Mouse (Mus musculus) natural killer cell, adult 2 months (primary cell): ENCODE measurements around the gene Gm10300.

Experiments
- DNase-seq, 2 experiments: peaks; one replicate each; pipeline ENCODE4 v3.0.0; 2022; ENCODE audit warnings: low spot score in 2 of 2

The Gm10300 gene

DNA sequence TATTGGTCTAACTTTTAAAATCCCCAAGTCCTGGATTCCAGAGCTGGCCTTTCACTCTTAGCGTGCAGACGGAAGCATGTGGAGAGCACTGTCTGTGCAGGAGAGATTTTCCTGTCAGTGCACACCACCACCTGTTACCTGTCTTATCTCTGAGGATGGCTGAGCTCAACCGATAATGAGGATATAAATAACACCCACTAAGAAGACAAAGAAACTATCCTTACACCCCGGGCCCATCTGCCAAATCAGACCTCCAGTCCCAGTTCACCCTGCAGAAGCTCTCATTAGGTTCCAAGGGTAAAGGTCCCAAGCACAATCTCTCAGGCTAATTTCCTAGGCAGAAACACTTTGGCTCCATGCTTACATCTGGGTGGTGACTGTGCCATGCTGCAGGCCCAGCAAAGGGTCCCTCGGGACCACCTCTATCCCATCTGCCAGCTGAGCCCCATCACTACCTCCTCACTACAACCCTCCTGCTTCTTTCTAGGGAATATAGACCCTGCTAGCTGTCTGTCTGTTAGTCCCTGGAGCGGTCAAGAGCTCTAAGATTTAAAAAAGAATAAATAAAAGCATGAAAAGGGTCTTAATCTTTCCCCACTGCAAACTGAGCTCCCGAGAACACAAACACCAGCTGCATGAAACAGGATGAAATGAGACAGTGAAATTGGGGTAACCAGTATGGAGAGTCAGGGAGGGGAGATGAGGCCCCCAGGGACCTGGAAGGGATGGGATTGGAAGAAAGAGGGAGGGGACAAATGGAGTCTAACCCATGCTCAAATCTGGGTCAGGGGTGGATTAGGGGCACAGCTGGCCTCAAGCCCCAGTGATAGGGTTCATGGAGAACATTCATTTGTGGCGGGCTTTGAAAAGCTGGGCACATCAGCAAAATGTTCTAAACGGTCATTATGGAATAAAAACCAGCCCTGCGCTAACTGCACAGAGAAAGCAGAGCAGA is 22.9 kb upstream of the Gm10300 start:
- no peak for DNase-seq

DNA sequence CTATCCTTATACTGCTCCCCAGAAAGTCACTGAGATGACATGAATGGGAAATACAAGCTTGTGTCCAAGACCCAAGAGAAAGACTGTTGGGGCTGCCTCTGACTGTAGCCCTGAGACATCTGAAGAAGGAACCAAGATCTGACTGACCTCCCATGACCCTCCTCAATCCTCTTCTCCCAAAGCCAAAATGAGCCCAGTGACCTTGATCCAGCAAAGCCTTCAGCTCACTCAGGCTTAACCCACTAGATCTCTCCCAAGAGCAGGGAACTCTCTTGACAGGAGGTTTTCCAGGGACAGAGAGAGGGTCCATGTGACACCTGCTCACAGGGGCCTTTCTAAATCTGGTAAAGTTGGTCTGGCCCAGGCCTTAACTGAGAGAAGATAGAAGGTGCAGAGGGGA is 17.2 kb upstream of the Gm10300 start:
- no peak for DNase-seq

DNA sequence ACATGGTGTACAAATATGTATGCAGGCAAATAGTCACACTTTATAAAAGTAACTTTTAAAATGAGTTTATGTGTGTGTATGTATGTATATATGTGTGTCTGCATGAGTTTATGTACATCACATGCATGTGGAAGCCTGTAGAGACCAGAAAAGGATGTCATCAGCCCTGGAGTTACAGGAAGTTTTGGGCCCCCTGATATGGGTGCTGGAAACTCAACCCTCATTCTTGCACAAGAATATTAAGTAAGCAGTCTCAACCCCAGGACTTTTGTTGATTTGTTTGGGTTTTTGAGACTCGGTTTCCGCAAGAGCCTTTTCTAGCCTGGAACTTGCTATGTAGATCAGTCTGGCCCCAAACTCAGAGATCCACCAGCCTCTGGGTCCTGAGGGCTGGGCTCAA is 15.0 kb upstream of the Gm10300 start:
- no peak for DNase-seq

DNA sequence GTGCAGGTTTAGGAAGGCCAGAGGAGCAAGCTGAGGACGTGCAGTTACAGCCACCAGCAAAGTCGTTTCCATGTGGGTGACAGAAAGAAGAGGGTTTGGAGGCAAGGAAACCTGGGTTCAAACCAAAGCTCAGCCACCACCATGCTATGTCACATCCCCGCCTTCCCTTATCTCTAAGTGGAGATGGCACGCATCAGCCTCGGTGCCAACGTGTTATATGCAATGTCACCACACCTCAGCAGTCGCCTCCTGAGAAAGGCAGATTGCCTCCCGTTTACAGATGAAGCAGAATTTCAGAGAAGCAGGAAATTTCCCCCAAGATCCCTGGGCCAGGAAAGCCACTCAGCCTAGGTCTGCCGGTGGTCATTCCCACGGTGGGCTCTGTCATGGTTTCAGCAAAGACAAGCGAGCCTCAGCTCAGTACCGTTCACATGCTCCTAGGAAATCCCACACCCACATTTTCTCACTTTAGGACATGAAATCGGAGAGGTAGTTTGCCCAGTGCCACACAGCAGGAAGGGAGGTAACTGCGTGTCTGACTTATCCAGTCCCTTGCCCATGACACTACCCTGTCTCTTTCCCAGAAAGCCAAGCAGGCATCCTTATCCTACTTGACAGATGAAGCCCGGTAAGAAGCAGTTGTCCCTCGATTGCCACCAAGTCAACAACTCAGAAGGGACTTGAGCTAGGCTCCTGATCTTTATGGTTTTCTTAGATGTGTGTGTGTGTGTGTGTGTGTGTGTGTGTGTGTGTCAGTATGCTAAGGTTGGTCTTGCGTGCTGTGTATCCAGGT is 14.3 kb upstream of the Gm10300 start:
- no peak for DNase-seq

- DNase-seq = no peak
Measured at GRCm38 (mm10) chr4:132062289-132062688, 12.2 kb upstream of the Gm10300 start.

DNA sequence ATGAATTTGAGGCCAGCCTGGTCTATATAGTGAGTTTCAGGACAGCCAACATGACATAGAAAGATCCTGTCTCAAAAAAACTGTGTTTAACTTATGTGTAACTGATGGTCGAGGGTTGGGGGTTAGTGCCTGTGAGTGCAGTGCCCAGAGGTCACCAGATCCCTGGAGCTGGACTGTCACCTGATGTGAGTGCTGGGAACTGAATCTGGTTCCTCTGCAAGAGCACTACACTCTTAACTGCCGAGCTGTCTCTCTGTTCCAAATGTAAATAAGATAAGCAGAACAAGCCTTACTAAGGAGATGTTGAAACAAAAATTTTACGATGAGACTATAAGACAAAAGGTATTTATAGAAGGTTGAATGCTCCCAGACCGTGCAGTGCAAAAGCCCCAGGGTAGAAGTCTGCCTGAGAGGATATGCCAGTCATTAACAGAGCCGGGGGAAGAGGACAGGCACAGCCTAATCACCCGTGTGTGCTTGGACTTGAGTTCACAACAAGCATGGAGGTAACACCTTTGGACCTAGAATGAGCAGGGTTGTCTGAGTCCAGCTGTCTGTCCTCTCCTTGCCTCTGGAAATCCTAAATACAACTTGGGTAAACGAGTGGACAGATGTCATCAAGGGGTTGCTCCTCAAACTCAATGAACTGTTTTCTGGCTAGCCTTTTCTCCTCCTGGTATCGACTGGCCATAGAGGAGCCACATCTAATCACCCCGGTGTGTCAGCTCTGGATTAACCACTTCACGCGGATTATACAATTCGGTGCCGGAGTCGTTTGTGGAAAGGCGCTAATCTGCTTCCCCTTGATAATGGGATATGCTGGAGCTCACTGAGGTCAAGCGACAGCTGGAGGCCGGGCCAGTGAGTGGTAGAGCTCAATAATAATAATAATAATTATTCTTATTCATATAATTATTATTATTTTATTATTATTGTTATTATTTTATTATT is 11.3 kb upstream of the Gm10300 start:
- DNase-seq = no peak

- no peak for DNase-seq
Measured at GRCm38 (mm10) chr4:132064550-132064949, 9.9 kb upstream of the Gm10300 start.

DNA sequence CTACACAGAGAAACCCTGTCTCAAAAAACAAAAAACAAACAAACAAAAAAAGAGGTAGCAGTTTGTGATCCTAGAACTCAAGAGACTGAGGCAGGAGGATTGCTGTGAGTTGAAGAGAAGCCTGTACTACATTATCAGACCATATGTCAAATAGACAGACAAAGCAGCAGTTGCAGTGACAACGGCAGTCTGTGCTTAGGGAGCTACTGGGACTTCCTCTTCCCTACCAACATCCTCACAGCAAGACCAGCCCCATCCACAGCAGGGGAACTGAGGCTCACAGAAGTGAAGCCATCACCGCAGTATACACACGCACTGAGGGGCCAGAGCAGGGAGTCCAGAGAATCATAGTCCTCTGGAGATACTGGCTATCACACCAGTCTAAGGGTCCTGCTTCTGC is 8.9 kb upstream of the Gm10300 start:
- DNase-seq = no peak

DNA sequence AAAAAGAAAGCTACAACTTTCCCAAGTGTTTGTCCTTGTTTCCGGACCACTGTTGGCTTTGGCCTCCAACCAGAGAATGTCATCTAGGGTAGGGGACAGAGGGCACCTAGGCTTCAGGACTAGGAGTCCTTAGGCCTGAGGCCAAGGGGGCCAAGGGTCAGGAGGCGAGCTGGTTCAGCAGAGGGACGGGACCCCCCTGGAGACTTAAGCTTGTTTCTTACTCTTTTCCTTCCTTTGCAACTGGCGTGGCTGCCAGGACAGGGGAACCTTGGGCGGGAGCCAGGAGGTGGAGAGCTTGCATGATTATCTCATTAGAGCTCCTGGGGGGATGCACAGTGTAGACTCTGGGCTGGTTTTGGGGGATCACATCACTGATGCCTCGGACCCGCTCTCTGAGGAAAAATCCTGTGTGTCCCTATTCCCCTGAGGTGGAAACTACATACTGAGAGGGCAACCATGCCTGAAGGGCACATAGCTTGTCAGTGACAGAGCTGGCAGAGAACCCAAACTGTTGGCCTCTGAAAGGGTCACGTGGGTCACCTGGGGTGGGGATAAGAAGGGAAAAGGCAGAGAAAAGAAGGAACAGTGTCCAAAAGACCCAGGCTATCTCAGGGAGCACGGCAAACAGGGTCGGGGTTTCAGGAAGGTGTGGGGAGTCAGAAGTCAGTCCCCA is 8.3 kb upstream of the Gm10300 start:
- DNase-seq = no peak

DNA sequence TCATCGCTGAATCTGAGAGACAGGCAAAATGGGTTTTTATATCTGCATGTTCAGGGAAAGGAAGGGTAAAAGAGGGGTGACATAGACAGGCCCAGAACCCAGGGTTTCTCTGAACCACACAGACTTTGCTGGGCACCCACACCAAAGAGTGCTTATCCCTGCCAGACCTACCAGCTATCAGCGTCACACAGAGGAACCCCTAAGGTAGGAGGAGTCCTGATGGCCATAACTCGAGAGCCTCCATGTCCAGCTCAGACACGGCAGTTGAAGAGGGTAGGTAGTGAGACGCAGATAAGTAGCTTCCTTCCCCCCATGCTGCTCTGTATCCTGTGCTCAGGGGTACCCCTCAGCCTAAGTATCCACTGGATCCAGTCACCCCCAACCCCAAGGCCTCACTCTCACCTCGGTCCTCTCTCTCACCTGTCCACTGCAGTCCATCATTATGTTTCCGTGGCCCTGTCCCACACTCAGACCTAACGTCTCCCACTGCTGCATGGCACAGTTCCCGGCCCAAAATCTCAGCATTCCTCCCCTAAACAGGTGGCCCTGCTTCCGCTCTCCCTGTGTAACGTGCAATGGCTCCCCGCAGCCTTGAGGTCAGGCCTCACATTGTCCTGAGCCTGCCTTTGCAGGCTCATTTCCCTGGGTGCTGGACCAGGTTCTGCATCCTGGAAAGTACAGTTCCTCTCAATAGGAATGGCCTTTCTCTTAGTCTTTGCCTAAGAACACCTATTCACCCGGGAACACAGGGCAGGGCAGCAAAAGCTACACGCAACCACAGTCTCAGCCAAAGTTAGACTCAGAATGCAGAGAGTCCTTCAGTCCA is 7.2 kb upstream of the Gm10300 start:
- no peak for DNase-seq

DNA sequence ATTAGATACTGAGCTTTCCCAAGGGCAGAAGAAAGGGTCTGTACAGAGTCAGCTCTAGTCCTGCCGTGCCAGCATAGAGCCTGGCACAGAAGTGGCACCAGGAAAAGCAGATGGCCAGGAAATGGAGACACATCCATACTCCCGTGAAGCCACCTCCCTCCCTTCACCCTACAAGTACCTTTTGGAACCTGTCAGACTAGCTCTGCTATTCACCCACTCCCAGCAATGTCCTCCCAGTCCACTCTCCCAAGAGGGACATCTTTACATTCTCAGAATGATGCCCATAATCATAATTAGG is 6.6 kb upstream of the Gm10300 start:
- DNase-seq = no peak

DNA sequence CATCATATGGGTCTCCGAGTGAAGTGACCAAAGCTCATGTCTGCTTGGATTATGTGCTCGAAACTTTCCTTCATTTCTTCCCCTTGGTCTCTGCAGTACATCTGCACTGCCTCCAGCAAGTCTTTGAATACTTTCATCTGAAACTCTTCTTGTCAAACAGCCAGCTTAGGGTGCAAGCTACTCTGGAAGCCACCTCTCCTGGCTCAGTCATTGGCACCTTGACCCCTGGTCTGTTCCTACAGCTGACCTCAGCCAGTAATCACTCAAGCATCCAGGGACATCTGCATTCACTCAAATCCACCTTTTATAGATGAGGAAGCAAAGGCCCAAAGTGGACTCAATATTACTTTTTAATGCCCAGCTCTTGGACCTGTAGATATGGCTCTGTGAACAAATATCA is 2.8 kb upstream of the Gm10300 start:
- DNase-seq = no peak

DNA sequence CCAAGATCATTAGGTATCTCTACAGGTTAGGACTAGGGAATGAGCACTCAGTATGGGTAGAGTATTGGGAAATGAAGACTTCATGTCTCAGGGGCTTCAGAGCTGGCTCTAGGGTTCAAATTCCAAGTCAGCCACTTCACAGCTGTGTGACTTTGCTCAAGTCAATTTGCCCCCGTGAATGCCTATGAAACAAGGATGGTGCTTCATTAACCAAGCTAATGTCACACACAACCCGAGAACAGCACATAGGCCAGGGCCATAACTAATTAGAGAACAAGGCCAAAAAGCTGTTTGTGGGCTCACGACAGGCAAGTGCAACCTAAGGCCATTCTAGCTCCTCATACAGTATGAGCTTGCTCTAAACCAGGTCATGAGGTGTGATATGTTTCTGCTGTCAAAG is 2.3 kb upstream of the Gm10300 start:
- no peak for DNase-seq

DNA sequence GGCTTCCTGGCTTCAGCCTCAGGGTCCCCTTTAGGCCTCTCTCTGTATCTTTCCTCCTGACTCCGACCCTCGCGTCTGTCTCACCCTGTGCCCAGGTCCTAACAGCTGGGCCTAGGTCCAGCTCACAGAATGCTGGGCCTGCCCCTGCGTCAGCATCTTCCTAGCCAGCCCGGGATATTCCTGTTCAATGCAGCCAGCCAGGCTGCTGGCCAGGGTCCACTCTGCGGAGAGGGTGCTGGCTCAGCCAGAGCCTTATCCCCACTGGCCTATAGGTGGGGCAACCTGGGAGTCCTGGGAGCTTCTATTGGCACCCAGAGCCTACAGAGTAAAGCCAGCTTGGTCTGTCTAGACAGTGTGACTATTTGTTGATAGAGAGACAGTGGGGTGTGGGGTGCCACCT is 1.6 kb upstream of the Gm10300 start:
- no peak for DNase-seq

GRCm38 (mm10) chr4:132074933-132075769 is 654 bp downstream of the Gm10300 start, which contains the start of gene Epb41:
Epb41 (minus strand) TSS chr4:132075321.
- DNase-seq = peak; percentile 99

GRCm38 (mm10) chr4:132075796-132076195 is 1.3 kb downstream of the Gm10300 start:
- no peak for DNase-seq

DNA sequence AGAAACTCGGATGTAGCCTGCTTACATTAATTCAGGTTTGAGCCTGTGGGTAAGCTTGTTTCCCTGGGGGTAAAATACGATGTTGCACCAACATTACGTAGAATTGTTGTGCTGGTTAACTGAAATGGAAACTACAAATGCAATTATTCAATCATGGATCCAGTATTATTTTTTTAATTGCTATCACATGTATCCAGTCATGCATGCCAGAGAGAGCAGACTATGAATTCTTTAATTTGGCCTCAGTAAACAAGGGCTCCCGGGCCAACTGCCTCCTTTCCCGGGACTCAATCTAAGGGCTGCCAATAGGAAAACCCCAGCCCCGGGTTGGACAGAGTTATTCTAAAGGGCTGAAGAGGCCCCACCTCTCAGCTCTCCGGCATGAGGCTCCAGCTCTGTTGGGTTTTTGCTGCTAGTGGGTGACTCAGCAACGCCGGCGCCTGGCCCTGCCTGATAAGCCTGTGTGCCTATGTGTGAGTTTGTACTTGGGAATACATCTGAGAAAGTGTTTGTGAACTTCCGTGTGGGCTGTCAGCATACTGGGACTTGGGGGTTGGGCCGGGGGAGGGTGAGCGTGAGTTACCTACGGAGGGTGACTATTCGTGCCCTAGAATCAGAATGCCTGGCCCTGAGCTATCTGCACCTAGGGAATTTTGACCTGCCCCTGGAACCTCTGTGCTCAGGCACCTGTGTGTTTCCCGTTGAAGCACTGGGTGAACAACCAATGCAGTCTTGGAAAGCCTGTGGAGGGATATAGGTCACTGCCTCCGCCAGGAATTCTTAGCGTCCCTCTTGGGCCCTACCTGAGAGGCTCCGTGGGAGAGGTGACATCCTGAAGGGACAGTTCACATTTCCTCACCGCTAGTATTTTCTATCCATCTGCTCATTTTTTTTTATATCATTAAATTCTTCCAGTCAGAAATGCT is 2.2 kb downstream of the Gm10300 start:
- peak; percentile 26 to 38 for DNase-seq

DNA sequence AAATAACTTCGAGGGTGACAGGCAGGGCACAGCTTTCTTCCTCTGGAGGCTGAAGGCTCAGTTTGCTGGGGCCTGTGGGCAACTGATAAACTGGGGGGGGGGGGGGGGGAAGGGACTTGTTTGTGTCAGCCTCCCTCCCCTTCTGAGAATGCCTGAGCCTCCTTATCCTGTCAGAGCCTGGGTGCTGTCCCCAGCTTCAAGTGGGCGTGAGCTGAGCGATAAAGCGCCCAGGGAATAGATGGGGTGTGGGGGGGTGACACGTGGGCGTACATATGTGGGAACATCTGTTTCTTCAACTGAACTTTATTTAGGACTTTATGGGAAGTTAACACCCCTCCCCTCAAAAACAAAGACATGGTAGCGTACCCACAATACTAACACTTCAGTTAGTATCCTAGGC is 2.9 kb downstream of the Gm10300 start:
- no peak for DNase-seq
